Mouse (Mus musculus): ENCODE measurements around the gene Olfr837. TPM values are rescaled to one million over a fixed set of nuclear protein-coding genes. Genes with fewer than 3 reads are reported as not detected.
"Not testable (repeated sequence)": the region's sequence is repeated elsewhere in the genome, so short reads cannot be mapped to it uniquely, and the experiment has no call there.

Gene Olfr837
- not detected in 2 replicates for polyA plus RNA-seq (2012; rRNA removed)

DNA sequence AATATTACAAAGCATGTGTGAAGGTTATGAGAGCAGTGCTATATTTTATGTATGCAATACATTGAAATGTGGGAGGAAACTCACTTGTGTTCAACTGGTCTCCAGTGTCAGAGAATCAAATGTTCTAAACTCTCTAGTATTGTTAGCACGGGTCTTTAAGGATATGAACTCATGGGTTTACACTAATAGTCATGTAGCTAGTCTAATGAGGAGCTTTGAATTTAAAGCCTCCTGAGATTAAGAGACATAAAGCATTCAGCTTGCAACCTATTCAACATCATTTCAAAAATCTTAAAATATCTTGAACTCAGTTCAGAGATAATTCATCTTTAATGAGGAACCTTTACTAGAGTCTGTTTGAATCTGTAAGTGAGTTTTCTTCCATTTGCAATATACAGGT, at the start of gene Olfr837:
Gene Olfr837 (plus strand): TSS at position 301 of the 400 bp plus-strand sequence.
- no peak within 1 kb of the TSS for H3K27ac ChIP-seq (ENCODE audit: insufficient read depth, low read length)
- H3K4me1 ChIP-seq (ENCODE audit: control insufficient read depth, insufficient read depth, low read length), result no peaks in the 10 kb centered on the region
- no peak within 1 kb of the TSS for H3K4me3 ChIP-seq (ENCODE audit: insufficient read depth, low read length)
- TF ChIP-seq CTCF (IDR thresholded peaks at IDR 0.05; ENCODE audit: extremely low read depth, insufficient read depth, low read length) (no peak), POLR2A (IDR thresholded peaks at IDR 0.05; ENCODE audit: extremely low read depth, insufficient read depth, low read length) (no peak)

DNA sequence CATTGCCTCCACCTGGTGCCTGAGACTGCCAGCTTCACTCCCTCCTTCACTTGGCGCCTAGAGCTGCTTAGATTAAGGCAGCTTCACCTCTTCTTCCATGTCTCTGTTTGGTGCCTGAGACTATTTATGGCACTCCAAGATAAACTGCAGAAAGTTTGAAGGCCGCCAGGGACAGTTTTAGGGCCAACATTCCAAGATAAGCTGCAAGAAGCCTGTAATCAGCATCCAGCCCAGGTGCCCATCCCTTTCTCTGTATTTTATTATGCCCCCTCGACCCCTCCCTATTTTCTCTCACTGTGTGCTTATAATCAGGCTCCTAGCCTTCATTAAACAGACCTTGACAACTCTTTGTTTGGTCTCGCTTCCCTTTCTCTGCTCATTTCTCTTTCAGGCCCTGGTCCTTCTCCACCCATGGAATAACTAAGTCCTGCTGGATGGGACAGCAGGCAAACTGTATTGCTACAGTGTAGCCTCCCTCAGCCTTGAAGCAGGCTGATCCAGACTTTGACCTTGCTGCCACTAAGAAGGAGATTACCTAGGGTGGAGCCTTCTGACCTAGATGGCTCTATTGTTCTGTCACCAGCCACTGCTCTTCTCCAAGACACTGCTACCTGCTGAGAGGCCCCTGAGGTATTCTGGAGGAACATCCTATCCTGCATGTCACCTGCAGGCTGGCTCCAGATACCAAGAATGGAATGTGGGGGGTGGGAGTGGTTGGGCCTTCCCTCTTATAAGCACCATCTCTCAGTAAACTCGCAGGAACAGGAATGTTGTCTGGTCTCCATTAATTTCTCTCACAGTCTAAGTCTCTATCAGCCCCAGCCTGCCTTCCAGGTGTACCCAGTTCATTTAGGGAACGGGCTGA, 43.0 kb upstream of the Olfr837 start:
- not testable (repeated sequence) for H3K27ac ChIP-seq (ENCODE audit: insufficient read depth, low read length); H3K4me1 ChIP-seq (ENCODE audit: control insufficient read depth, insufficient read depth, low read length); H3K4me3 ChIP-seq (ENCODE audit: insufficient read depth, low read length)

DNA sequence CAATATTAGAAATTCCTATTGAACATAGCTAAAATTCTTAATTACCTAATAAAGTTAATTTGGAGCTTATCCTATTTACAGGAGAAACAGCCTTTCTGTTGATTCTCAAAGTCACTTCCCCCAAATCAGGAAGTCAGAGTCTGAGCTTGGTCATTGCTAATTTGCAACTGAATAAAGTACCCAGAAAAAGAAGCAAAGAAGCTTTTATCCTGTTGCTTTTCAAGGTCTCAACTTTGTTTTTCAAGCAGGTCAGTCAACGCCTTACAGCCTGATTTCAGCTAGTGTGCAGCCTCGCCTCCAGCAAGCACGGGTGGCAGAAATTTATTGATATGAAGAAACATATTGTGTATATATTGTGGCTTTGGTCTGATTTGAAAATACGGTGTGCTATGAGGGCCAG, 38.8 kb upstream of the Olfr837 start:
- Histone ChIP-seq H3K4me3 (ENCODE audit: insufficient read depth, low read length) (no peak overlapping the region), H3K27ac (ENCODE audit: insufficient read depth, low read length) (no peak overlapping the region), H3K4me1 (ENCODE audit: control insufficient read depth, insufficient read depth, low read length) (no peaks in the 10 kb centered on the region)
- TF ChIP-seq CTCF (IDR thresholded peaks at IDR 0.05; ENCODE audit: extremely low read depth, insufficient read depth, low read length) (no peak), POLR2A (IDR thresholded peaks at IDR 0.05; ENCODE audit: extremely low read depth, insufficient read depth, low read length) (no peak)

DNA sequence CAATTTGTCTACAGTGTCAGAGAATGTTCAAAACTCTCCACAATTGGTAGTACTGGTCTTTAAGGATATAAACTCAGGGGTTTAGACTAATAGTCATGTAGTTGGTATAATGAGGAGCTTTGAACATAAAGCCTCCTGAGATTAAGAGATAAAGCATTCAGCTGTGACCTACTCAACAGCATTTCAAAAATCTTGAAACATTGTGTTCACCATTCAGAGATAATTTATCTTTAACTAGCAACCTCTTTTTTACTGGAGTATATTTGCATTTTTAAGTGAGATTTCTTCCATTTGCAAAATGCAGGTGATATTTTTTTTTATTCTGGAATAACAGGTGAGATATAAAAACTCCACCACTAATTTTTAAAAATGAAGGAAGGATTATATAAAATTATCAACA, 16.0 kb upstream of the Olfr837 start, which contains the start of gene Olfr836:
Gene Olfr836 (plus strand): TSS at position 301 of the 400 bp plus-strand sequence.
- Histone ChIP-seq H3K27ac (ENCODE audit: insufficient read depth, low read length) (no peak within 1 kb of the TSS), H3K4me1 (ENCODE audit: control insufficient read depth, insufficient read depth, low read length) (no peaks in the 10 kb centered on the region), H3K4me3 (ENCODE audit: insufficient read depth, low read length) (no peak within 1 kb of the TSS)
- no peak for TF ChIP-seq POLR2A (IDR thresholded peaks at IDR 0.05; ENCODE audit: extremely low read depth, insufficient read depth, low read length)
- TF ChIP-seq CTCF (IDR thresholded peaks at IDR 0.05; ENCODE audit: extremely low read depth, insufficient read depth, low read length), result no peak

DNA sequence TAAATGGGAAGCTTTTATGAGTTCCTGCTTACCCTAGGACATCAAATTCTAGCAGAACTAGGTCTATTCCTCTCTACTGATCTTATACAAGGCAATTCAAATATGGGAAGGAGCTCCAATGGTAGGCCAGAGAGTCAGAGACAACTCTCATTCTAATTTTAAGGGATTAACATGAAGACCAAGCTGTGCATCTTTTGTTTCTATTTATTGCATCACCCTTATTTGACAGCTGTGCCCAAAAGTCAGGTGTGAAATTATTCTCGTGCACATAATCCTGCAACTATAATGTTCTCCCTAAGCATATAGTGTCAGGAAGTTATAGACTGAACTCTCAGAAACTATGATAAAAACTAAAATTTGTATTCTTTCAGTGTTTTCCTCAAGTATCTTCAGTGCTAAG, 41.1 kb downstream of the Olfr837 start, which contains the start of gene Olfr839-ps1:
Gene Olfr839-ps1 (minus strand): TSS at position 101 of the 400 bp plus-strand sequence.
- no peak within 1 kb of the TSS for H3K27ac ChIP-seq (ENCODE audit: insufficient read depth, low read length)
- no peaks in the 10 kb centered on the region for H3K4me1 ChIP-seq (ENCODE audit: control insufficient read depth, insufficient read depth, low read length)
- no peak within 1 kb of the TSS for H3K4me3 ChIP-seq (ENCODE audit: insufficient read depth, low read length)
- TF ChIP-seq POLR2A (IDR thresholded peaks at IDR 0.05; ENCODE audit: extremely low read depth, insufficient read depth, low read length), result no peak
- TF ChIP-seq CTCF (IDR thresholded peaks at IDR 0.05; ENCODE audit: extremely low read depth, insufficient read depth, low read length), result no peak

Other genes with a start within 250 kb of the Olfr837 start
- gene Olfr832, start 199.2 kb upstream of the Olfr837 start, polyA plus RNA-seq (2012; rRNA removed), result not detected in 2 replicates
- gene Olfr834, start 148.3 kb upstream of the Olfr837 start, polyA plus RNA-seq (2012; rRNA removed), result not detected in 2 replicates
- not detected in 2 replicates for gene Olfr835, start 103.6 kb upstream of the Olfr837 start, polyA plus RNA-seq (2012; rRNA removed)
- not detected in 2 replicates for gene Olfr836, start 15.9 kb upstream of the Olfr837 start, polyA plus RNA-seq (2012; rRNA removed)
- not detected in 2 replicates for gene Olfr839-ps1, start 41.0 kb downstream of the Olfr837 start, polyA plus RNA-seq (2012; rRNA removed)
- not detected in 2 replicates for gene Olfr843, start 115.7 kb downstream of the Olfr837 start, polyA plus RNA-seq (2012; rRNA removed)
- not detected in 2 replicates for gene Olfr844, start 180.0 kb downstream of the Olfr837 start, polyA plus RNA-seq (2012; rRNA removed)
- gene Olfr845, start 200.1 kb downstream of the Olfr837 start, polyA plus RNA-seq (2012; rRNA removed), result not detected in 2 replicates
- not detected in 2 replicates for gene Olfr846, start 227.7 kb downstream of the Olfr837 start, polyA plus RNA-seq (2012; rRNA removed)
- not detected in 2 replicates for gene Olfr847, start 242.4 kb downstream of the Olfr837 start, polyA plus RNA-seq (2012; rRNA removed)